Mouse (Mus musculus) left cerebral cortex, postnatal 14 days (tissue): ENCODE measurements around the gene Cntnap1. TPM values are rescaled to one million over a fixed set of nuclear protein-coding genes. Genes with fewer than 3 reads are reported as not detected.

Experiments used
- DNase-seq, 2 experiments: peaks; one replicate each; pipeline ENCODE4 v3.0.0; 2021 to 2022; ENCODE audit warnings: low spot score in 2 of 2, mixed read lengths in 1 of 2
- intact Hi-C: fragments of 180-260 bp; cut with DNase I; formaldehyde crosslinking; loops from one replicate; pipeline ENCODE4 v1.15.1; 2025
- microRNA-seq, 2 experiments: library from miRNA; unstranded; fragments of <30 nt; microRNA quantifications; one replicate each; pipeline ENCODE4 v1.2.0; 2022
- total RNA-seq, 2 experiments: library from RNA; stranded (reverse); gene quantifications; 2 replicates each; pipeline ENCODE4 v1.2.3; 2021

Gene Cntnap1
- total RNA-seq, 2 experiments from 2014 or later: 124 to 128 TPM

DNA sequence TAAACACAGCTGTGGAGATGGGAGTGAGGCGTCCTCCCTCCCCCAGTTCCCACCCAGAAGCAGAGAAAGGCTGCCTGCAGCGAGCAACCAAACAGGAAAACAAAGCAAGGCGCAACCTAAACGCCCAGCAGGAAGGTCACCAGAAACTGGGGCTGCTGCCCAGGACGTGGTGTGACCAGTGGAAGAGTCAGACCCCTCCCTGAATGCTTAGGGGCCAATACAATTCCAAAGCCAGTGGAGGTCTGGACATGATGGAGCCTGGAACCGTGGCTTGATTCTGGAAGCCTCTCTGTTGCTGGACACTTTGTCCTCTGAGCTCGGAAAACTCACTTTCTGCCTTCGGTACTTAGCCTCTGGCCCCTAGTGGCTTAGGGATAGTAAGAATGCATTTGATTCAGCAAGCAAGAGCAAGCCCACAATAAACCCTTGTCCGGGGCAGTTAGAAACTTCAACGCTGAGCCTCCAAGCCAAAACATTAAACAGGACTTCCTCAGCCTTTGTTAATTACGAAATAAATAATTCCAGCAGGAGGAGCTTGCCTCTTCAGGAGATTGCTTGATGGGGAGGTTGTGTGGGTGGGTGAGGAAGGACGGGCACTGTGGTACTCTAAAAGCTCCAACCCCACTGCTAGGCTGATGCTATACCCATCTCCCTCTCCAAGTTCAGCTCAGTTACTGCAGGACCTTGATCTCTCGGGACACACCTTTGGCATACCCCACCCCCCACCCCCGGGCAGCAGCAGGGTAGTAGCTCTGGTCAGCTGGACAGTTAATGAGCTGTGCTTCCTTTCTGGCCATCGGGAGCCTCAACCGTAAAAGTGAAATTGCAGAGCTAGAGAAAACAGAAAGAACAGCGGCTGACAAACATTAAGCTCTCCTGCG lies 60.9 kb downstream of the Cntnap1 start:
- intact Hi-C loops: no loop called here
- peak in 1 of 2 experiments; percentile 34 for DNase-seq

DNA sequence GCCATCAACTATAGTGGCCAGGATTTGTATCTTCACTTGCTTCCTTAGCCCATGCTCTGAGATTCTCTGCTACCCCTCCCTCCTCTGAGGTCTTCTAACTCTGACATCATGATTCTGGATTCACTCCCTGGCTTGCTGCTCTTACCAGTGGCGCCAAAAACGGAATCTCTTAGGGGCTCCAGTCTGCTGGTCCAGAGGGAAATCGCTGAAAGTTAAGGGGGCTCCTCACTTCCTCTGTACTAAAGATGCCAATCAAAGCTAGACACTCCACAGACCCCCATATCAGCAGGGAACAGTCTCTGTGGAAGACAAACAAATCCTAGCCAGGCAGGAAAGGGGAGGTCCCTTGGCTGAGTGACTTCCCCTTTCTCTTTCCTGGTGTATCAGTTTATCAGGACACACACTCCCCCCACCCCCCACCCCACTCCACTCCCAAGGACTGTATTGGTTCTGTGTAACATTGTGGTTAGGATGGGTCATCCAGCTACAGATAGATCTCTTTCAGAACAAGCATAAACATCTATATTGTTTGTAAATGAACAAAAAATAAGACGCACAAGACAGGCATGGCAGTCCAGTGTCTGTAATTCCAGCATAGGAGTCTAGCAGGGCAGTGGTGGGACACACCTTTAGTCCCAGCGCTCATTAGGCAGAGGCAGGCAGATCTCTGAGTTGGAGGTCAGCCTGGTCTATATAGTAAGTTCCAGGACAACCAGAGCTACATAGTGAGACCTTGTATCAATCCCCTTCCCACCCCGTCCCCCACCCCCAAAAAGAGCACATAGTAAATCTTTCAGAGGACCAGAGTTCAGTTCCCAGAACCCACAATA lies 61.9 kb downstream of the Cntnap1 start:
- intact Hi-C loops: no loop called here
- no peak for DNase-seq

DNA sequence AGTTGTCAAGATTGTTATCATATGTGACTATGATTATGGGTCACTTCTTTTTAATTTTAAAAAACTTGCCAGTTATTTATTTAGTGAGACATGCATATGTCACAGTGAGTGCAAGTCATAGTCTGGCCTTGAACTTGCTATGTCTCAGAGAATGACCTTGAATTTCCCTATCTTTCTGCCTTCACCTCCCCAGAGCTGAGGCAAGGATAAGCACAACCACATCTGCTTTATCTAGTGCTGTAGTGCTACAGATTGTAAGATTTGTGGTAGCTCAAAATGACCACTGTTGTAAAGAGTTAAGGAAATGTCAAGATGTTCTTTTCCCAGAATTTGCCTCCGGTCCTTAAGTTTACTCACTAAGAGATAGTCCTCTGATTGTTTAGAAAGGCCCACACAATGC lies 62.9 kb downstream of the Cntnap1 start:
- intact Hi-C loops: no loop called here
- no peak for DNase-seq

DNA sequence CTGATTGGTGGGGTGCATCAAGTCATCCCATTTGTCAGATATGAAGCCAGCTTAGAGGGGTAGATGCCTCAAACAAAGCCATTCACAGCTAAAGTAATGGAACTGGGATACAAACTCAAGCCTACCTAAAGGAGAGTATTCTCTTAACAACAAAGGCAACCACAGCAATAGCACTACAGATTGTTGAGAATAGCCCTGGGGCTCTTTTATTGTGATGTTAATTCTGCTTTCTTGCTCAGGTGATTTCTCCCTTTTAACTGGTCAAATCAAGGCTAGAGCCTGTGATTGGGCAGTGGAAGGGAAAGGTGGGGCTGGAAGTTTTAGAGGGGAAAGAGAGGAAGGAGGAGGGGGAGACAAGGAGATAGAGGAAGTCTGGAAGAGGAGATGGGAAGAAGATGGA lies 63.8 kb downstream of the Cntnap1 start:
- intact Hi-C loops: no loop called here
- DNase-seq: no peak

DNA sequence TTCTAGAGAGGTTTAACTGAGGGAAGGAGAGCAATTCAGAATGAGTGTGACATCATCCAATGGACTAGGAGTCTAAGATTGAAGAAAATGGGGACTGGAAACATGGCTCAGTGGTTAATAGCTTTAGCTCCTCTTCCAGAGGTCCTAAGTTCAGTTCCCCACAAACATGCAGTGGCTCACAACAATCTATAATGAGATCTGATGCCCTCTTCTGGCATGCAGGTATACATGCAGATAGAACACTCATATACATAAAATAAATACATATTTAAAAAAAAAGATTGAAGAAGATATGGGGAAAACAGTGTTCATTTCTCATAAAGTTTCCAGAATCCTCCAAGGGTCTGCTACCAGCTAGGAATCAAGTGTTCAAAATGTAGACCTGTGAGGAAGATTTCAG lies 65.1 kb downstream of the Cntnap1 start:
- intact Hi-C loops: no loop called here
- DNase-seq: no peak

DNA sequence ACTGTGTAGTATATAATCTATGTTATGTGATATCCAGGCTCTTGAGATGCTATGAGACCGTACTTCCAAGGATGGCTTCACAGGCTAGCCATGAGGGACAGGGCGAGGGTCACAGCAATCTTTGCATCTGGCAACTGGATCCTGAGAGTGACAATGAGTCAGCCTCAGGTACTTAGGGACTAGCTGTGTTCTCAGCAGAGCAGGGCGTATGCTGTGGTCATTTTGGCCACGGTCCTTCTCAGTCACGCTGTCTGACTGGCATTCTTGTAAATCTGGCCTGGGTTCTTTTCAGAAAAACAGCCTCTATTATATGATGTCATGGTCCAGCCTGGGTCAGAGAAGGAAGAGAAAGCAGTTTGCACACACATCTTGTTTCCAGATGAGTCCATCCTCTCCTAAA lies 66.5 kb downstream of the Cntnap1 start:
- intact Hi-C loops: no loop called here
- no peak for DNase-seq

DNA sequence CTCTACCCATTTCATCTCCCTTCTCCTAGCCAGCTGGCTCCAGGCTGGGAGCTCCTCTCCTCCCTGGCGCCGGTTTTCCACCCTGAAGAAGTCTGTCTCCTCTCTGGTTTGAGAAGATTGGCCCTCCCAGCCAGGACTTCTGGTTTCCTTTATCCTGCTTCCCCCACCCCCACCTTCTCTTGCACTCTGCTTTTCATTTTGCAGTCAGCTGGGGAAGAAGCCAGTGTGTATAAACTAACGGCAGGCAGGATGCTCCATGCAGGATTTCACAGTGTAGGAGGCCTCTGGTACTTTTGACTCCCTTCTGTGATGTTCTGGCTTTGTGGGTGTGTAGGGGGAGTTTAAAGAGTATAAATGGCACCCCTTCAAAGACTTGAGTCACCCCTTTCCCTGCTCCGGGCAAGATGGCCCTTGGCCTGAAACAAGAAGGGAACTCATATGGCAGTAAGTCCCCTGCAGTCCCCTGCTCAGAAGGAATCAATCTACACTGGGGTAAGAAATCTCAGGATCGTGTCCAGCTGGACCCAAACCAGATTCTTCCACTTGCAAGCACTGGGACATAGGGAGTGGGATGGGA lies 67.8 kb downstream of the Cntnap1 start:
- intact Hi-C loops: no loop called here
- DNase-seq: peak in 1 of 2 experiments; percentile 17

Small RNAs within 50 kb of the gene (microRNA-seq; reads per million reads assigned to microRNA genes)
- gene Gm27626: 0 reads per million in 2 experiments

Other genes with a start within 250 kb of the Cntnap1 start
- 10 to 100 TPM; 32.9 to 34.2 TPM for gene Stat3, start 231.0 kb upstream of the Cntnap1 start, total RNA-seq
- gene Cavin1, start 199.6 kb upstream of the Cntnap1 start, total RNA-seq: 10 to 100 TPM; 19.8 to 23.2 TPM
- 100 to 1,000 TPM; 489 to 499 TPM for gene Atp6v0a1, start 161.1 kb upstream of the Cntnap1 start, total RNA-seq
- gene Naglu, start 100.5 kb upstream of the Cntnap1 start, total RNA-seq: 10 to 100 TPM in 1 of 2 experiments, 1 to 10 TPM in 1; 7.3 to 11.9 TPM
- 1 to 10 TPM in 1 of 2 experiments, under 1 TPM in 1; 0.42 to 1.1 TPM for gene Hsd17b1, start 92.1 kb upstream of the Cntnap1 start, total RNA-seq
- 10 to 100 TPM; 31.1 to 32.0 TPM for gene Coasy, start 88.0 kb upstream of the Cntnap1 start, total RNA-seq
- gene Mlx, start 83.2 kb upstream of the Cntnap1 start, total RNA-seq: 10 to 100 TPM; 44.9 to 49.9 TPM
- 1 to 10 TPM; 3.7 to 4.0 TPM for gene Psmc3ip, start 75.1 kb upstream of the Cntnap1 start, total RNA-seq
- 10 to 100 TPM; 53.9 to 58.8 TPM for gene Retreg3, start 50.6 kb upstream of the Cntnap1 start, total RNA-seq
- 10 to 100 TPM; 52.1 to 52.7 TPM for gene Tubg1, start 50.6 kb upstream of the Cntnap1 start, total RNA-seq
- 10 to 100 TPM; 49.0 to 49.5 TPM for gene Tubg2, start 14.6 kb upstream of the Cntnap1 start, total RNA-seq
- gene Plekhh3, start 828 bp downstream of the Cntnap1 start, total RNA-seq: 10 to 100 TPM in 1 of 2 experiments, 1 to 10 TPM in 1; 7.7 to 10.2 TPM
- gene Ccr10, start 4.9 kb downstream of the Cntnap1 start, total RNA-seq: under 1 TPM; 0.19 to 0.26 TPM
- 10 to 100 TPM; 32.4 TPM for gene Ezh1, start 55.9 kb downstream of the Cntnap1 start, total RNA-seq
- 10 to 100 TPM; 40.4 to 44.7 TPM for gene Ramp2, start 75.5 kb downstream of the Cntnap1 start, total RNA-seq
- gene Vps25, start 83.2 kb downstream of the Cntnap1 start, total RNA-seq: 10 to 100 TPM; 74.6 to 86.7 TPM
- 1 to 10 TPM; 4.7 to 5.7 TPM for gene Wnk4, start 90.0 kb downstream of the Cntnap1 start, total RNA-seq
- gene Cntd1, start 108.5 kb downstream of the Cntnap1 start, total RNA-seq: under 1 TPM; 0.27 to 0.59 TPM
- 100 to 1,000 TPM in 1 of 2 experiments, 10 to 100 TPM in 1; 97.6 to 101 TPM for gene Coa3, start 108.6 kb downstream of the Cntnap1 start, total RNA-seq
- 100 to 1,000 TPM; 198 to 207 TPM for gene Becn1, start 131.8 kb downstream of the Cntnap1 start, total RNA-seq
- 100 to 1,000 TPM in 1 of 2 experiments, 10 to 100 TPM in 1; 99.8 to 111 TPM for gene Psme3, start 145.7 kb downstream of the Cntnap1 start, total RNA-seq
- 1 to 10 TPM; 3.4 to 5.4 TPM for gene Aoc2, start 154.5 kb downstream of the Cntnap1 start, total RNA-seq
- 1 to 10 TPM; 1.8 to 2.9 TPM for gene Aoc3, start 160.1 kb downstream of the Cntnap1 start, total RNA-seq
- not detected for gene G6pc, start 197.0 kb downstream of the Cntnap1 start, total RNA-seq
- 10 to 100 TPM; 33.4 to 42.2 TPM for gene Aarsd1, start 247.1 kb downstream of the Cntnap1 start, total RNA-seq